Mouse (Mus musculus): ENCODE measurements at regions not wholly inside any gene's neighbourhood (a gene's known extent, or its start where the extent isn't known, plus 50 kb on each side); places are given as distances from the start of the nearest gene placed in this dataset.
"Not testable (repeated sequence)": the region's sequence is repeated elsewhere in the genome, so short reads cannot be mapped to it uniquely, and the experiment has no call there.

GRCm38 (mm10) chr7:116701466-116702342 lies 197.5 kb downstream of the Nucb2 start:
- H3K36me3 ChIP-seq = no peaks in the 10 kb centered on the region
- no peaks in the 10 kb centered on the region for H3K27me3 ChIP-seq
- ATAC-seq (replicated peaks) = peak; percentile 82
- no peak overlapping the region for H3K27ac ChIP-seq (replicated peaks)
- H3K9me3 ChIP-seq = no peaks in the 10 kb centered on the region
- 48% methylated on average over 14 of the region's 14 CpGs for WGBS
- no peak overlapping the region for H3K9ac ChIP-seq (replicated peaks)
- no peak overlapping the region for H3K4me3 ChIP-seq
- no peaks in the 10 kb centered on the region for H3K4me1 ChIP-seq
- H3K4me2 ChIP-seq (replicated peaks) = no peak overlapping the region

- WGBS = 93% methylated on average over 2 of the region's 2 CpGs
- H3K36me3 ChIP-seq = no peaks in the 10 kb centered on the region
Observed at GRCm38 (mm10) chr7:116702596-116702995, 198.4 kb downstream of the Nucb2 start.

DNA sequence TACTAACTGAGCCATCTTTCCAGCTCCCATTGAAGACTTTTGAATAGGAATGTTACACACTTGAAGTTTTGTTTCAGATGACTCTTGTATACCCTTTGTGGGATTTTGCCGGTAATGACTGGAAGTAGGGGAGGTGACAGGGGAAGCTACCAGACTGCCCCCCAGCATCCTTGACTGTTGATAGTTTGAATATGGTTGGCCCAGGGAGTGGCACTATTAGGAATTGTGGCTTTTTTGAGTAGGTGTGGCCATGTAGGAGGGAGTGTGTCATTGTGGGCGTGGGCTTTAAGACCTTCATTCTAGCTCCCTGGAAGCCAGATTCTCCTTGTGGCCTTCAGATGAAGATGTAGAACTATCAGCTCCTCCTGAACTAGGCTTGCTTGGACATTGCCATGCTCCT lies 207.4 kb downstream of the Nucb2 start:
- H3K27ac ChIP-seq (replicated peaks) = no peak overlapping the region
- H3K36me3 ChIP-seq = no peaks in the 10 kb centered on the region
- ATAC-seq (replicated peaks) = no peak
- no peaks in the 10 kb centered on the region for H3K27me3 ChIP-seq
- no peak overlapping the region for H3K4me2 ChIP-seq (replicated peaks)
- 90% methylated on average over 2 of the region's 2 CpGs for WGBS
- H3K9me3 ChIP-seq = no peaks in the 10 kb centered on the region
- no peak overlapping the region for H3K9ac ChIP-seq (replicated peaks)
- H3K4me1 ChIP-seq = peaks cover 6% of the 10 kb centered on the region
- no peak overlapping the region for H3K4me3 ChIP-seq

More at GRCm38 (mm10) chr7:116702596-116702995, 198.4 kb downstream of the Nucb2 start:
- no peaks in the 10 kb centered on the region for H3K9me3 ChIP-seq
- no peaks in the 10 kb centered on the region for H3K4me1 ChIP-seq
- H3K4me2 ChIP-seq (replicated peaks) = no peak overlapping the region
- no peak overlapping the region for H3K9ac ChIP-seq (replicated peaks)
- H3K27me3 ChIP-seq = no peaks in the 10 kb centered on the region
- no peak for ATAC-seq (replicated peaks)
- no peak overlapping the region for H3K27ac ChIP-seq (replicated peaks)
- no peak overlapping the region for H3K4me3 ChIP-seq

GRCm38 (mm10) chr7:116713200-116713599 lies 209.0 kb downstream of the Nucb2 start:
- Histone ChIP-seq H3K4me1 (peaks cover 6% of the 10 kb centered on the region), H3K9ac (replicated peaks) (no peak overlapping the region), H3K9me3 (no peaks in the 10 kb centered on the region), H3K4me3 (no peak overlapping the region), H3K36me3 (no peaks in the 10 kb centered on the region), H3K27ac (replicated peaks) (peak overlapping the region; percentile 50), H3K27me3 (no peaks in the 10 kb centered on the region), H3K4me2 (replicated peaks) (no peak overlapping the region)
- 35% methylated on average over 8 of the region's 8 CpGs for WGBS
- no peak for ATAC-seq (replicated peaks)

DNA sequence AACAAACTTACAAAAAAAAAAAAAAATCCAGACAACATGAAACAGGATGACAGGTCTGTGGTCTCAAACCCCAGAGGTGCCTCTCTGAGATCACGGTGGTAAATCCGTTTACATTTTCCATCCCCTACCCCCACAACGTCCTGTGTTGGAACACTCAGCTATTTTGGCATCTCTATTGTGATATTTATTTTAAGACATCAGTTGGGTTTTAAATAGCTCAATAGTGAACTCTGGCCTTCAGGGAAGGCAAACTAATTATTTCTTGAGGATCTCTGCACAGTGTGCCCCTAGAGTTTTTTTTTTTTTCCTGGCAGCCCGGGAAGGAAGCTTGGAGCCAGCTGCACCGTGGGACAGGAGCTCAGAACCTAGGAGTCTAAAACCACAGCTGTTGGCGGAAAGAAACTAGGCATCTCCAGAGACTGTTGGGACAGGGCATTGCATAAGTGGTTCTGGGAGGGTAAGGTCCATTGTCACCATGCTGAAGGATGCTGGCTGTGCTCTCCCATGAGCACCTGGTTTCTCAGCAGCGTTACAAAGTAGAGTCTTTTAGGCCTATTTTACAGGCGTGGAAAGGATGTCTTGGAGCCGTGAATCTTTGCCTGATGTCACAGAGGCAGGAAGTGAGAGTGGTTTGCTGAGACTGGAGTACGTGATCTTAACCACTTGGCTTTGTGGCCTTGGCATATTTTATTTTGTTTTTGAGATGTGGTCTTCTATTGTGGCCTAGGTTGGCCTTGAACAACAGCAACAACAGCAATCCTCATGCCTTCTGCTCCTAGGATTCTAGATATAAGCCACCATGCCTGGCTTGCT lies 211.3 kb downstream of the Nucb2 start:
- Histone ChIP-seq H3K4me1 (peaks cover 6% of the 10 kb centered on the region), H3K27me3 (no peaks in the 10 kb centered on the region), H3K27ac (replicated peaks) (no peak overlapping the region), H3K4me2 (replicated peaks) (no peak overlapping the region), H3K4me3 (no peak overlapping the region), H3K36me3 (no peaks in the 10 kb centered on the region), H3K9me3 (no peaks in the 10 kb centered on the region), H3K9ac (replicated peaks) (no peak overlapping the region)
- ATAC-seq (replicated peaks) = no peak
- WGBS = 67% methylated on average over 10 of the region's 10 CpGs

- no peaks in the 10 kb centered on the region for H3K36me3 ChIP-seq
- WGBS = 62% methylated on average over 2 of the region's 2 CpGs
- no peak overlapping the region for H3K4me2 ChIP-seq (replicated peaks)
- H3K9me3 ChIP-seq = no peaks in the 10 kb centered on the region
- no peaks in the 10 kb centered on the region for H3K27me3 ChIP-seq
- peak overlapping the region; percentile 34 for H3K27ac ChIP-seq (replicated peaks)
- H3K4me3 ChIP-seq = no peak overlapping the region
- ATAC-seq (replicated peaks) = no peak
- H3K4me1 ChIP-seq = peaks cover 10% of the 10 kb centered on the region; the same call in 1 of the 2 replicates
- H3K9ac ChIP-seq (replicated peaks) = no peak overlapping the region
Observed at GRCm38 (mm10) chr7:116728379-116728778, 224.2 kb downstream of the Nucb2 start.

DNA sequence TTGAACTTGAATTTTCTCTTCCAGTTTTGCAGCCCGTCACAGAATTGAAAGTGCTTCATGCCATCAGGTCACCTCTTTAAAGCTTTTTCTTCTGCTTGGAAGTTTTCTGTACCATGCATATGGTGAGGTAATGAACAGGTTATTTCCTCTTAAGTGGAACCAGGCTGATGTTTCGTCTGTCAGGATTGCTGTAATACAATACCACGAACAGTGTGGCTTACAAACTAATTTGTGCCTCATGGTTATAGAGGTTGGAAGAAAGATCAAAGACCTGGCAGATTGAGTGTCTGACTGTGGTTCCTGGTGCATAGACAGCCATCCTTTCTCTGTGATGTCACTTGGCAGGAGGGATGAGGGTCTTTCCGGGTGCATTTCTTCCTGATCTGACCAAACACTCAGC lies 225.6 kb downstream of the Nucb2 start:
- Histone ChIP-seq H3K9ac (replicated peaks) (no peak overlapping the region), H3K36me3 (no peaks in the 10 kb centered on the region), H3K27me3 (no peaks in the 10 kb centered on the region), H3K4me1 (peaks cover 10% of the 10 kb centered on the region; the same call in 1 of the 2 replicates), H3K27ac (replicated peaks) (no peak overlapping the region), H3K9me3 (no peaks in the 10 kb centered on the region), H3K4me3 (no peak overlapping the region), H3K4me2 (replicated peaks) (no peak overlapping the region)
- WGBS = 54% methylated on average over 4 of the region's 4 CpGs
- ATAC-seq (replicated peaks) = no peak

DNA sequence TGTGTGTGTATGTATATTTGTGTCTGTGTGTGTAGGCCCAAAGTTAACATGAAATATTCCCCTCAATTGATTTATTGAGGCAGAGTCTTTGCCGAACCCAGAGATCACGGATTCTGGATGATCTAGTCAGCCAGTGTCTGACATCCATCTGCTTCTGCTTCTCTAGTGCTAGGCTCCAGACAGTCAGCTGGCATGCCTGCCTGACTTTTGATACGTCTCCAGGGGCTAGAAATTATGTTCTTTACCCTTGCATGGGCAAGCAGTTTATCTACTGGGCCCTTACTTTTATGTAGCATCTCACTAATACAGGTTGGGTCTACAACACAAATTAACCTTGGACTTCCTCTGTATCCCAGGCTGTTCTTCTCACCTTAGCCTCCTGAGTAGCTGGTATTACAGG lies 231.5 kb downstream of the Nucb2 start:
- peaks cover 15% of the 10 kb centered on the region for H3K4me1 ChIP-seq
- WGBS = 45% methylated on average over 3 of the region's 3 CpGs
- peak overlapping the region; percentile 64 for H3K27ac ChIP-seq (replicated peaks)
- ATAC-seq (replicated peaks) = peak; percentile 66
- no peak overlapping the region for H3K4me3 ChIP-seq
- H3K9ac ChIP-seq (replicated peaks) = no peak overlapping the region
- no peak overlapping the region for H3K4me2 ChIP-seq (replicated peaks)
- no peaks in the 10 kb centered on the region for H3K9me3 ChIP-seq
- no peaks in the 10 kb centered on the region for H3K36me3 ChIP-seq
- no peaks in the 10 kb centered on the region for H3K27me3 ChIP-seq

DNA sequence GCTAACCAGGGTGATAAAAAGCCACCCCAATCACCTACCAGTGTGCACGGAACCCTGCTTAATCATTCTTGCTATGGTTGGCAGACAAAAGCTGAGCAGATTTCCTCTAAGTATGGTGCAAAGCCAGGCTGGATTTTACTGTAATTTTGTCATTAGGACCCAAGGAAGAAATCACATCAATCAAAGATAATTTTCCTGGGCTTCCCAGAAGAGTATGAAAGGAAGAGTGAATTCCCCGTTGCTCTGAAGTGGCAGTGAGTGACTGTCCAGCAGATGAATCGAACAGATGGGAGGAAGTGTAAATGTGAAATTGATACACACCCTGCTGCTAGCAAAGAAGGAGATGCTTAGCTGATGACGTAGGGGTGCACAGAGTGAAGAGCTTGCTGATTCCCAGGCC lies 232.2 kb downstream of the Nucb2 start:
- H3K9ac ChIP-seq (replicated peaks) = no peak overlapping the region
- H3K4me2 ChIP-seq (replicated peaks) = no peak overlapping the region
- H3K9me3 ChIP-seq = no peaks in the 10 kb centered on the region
- no peaks in the 10 kb centered on the region for H3K36me3 ChIP-seq
- peak overlapping the region; percentile 64 for H3K27ac ChIP-seq (replicated peaks)
- no peak overlapping the region for H3K4me3 ChIP-seq
- peak; percentile 87 for ATAC-seq (replicated peaks)
- H3K4me1 ChIP-seq = peaks cover 15% of the 10 kb centered on the region
- WGBS = 18% methylated on average over 4 of the region's 4 CpGs
- no peaks in the 10 kb centered on the region for H3K27me3 ChIP-seq

DNA sequence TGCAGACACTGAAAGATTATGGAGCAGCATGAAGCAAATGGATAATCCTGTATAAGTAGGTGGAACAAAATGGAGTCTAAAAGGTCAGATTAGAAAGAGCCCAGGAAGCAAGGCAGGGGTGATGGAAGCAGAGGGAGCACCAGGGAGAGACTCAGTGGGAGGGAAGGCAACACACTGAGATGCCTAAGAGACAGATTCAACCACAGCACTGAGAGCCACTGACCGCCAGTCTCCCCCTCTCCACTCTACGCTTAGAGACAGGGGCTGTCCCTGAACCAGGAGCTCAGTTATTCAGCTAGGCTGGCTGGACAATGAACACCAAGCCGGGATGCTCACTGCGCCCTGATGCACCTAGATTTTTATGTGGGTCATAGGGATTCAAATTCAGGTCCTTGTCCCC lies 233.8 kb downstream of the Nucb2 start:
- no peak overlapping the region for H3K4me3 ChIP-seq
- no peaks in the 10 kb centered on the region for H3K9me3 ChIP-seq
- H3K27me3 ChIP-seq = no peaks in the 10 kb centered on the region
- ATAC-seq (replicated peaks) = no peak
- WGBS = 88% methylated on average over 4 of the region's 4 CpGs
- H3K4me1 ChIP-seq = peaks cover 15% of the 10 kb centered on the region
- no peak overlapping the region for H3K27ac ChIP-seq (replicated peaks)
- H3K36me3 ChIP-seq = no peaks in the 10 kb centered on the region
- no peak overlapping the region for H3K4me2 ChIP-seq (replicated peaks)
- no peak overlapping the region for H3K9ac ChIP-seq (replicated peaks)

DNA sequence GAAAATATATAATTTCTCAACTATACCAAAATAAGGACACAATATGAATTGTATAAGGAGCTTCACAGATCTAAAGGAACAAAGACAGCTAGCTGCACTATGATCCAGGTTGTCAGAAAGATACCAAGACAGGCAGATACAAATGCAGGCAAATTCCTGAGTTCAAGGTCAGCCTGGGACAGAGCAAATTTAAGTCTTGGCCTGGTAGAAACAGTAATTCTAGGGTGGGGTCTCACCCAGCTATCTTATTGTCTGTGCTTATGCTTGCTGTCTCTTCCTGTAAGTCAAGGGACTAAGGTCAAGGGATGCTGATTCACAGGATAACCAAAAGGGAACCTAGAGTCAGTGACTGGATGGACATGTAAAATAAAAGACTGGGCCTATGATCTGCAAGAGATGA lies 250.4 kb downstream of the Nucb2 start:
- Histone ChIP-seq H3K9me3 (no peaks in the 10 kb centered on the region), H3K9ac (replicated peaks) (no peak overlapping the region), H3K4me1 (no peaks in the 10 kb centered on the region), H3K27ac (replicated peaks) (no peak overlapping the region), H3K4me3 (no peak overlapping the region), H3K4me2 (replicated peaks) (no peak overlapping the region), H3K36me3 (no peaks in the 10 kb centered on the region), H3K27me3 (no peaks in the 10 kb centered on the region)
- no peak for ATAC-seq (replicated peaks)

GRCm38 (mm10) chr7:116792181-116792580 lies 288.0 kb downstream of the Nucb2 start:
- 94% methylated on average over 19 of the region's 19 CpGs for WGBS
- not testable (repeated sequence) for H3K27ac ChIP-seq (replicated peaks); H3K4me1 ChIP-seq; ATAC-seq (replicated peaks); H3K4me2 ChIP-seq (replicated peaks); H3K9me3 ChIP-seq; H3K36me3 ChIP-seq; H3K27me3 ChIP-seq; H3K9ac ChIP-seq (replicated peaks); H3K4me3 ChIP-seq
